In genomic region chr15:96031085-96031780, GRCm38 (mm10) we compare ENCODE assay signal across 18 mouse cellular contexts.
A peak's percentile ranks its signal among the peaks of the same experiment; 100 is the strongest.
DNase-seq lines count a peak whose midpoint lies in the region; ATAC-seq and TF ChIP-seq lines count a peak whose summit lies in the region.
"Had no signal": no experiment of that assay in that cellular context is flagged by ENCODE, and none has a peak within 500 bp of the region (broad histone marks: within the 10 kb centered on the region; RNA-seq: fewer than 3 reads in every experiment).

No protein-coding gene starts in this region.

- H3K9ac ChIP-seq in heart, embryonic 11.5 days (ENCODE audit: low read depth, low read length): no peak overlapping the region
- H3K9ac ChIP-seq: embryonic facial prominence, embryonic 15.5 days; hindbrain, embryonic 13.5 days; limb, embryonic 13.5 days had no signal

- no peak overlapping the region for H3K27ac ChIP-seq in heart, embryonic 11.5 days (ENCODE audit: low read depth, low read length)
- H3K27ac ChIP-seq: embryonic facial prominence, embryonic 15.5 days; hindbrain, embryonic 13.5 days; kidney, postnatal 0 days; limb, embryonic 13.5 days had no signal

- H3K9me3 ChIP-seq in heart, embryonic 11.5 days (replicated peaks; ENCODE audit: control insufficient read depth, low read length): no peaks in the 10 kb centered on the region
- H3K9me3 ChIP-seq: embryonic facial prominence, embryonic 15.5 days; hindbrain, embryonic 13.5 days; limb, embryonic 13.5 days had no signal

- no peaks in the 10 kb centered on the region for H3K4me1 ChIP-seq in heart, embryonic 11.5 days (ENCODE audit: control insufficient read depth, insufficient read depth, low read length)
- no peaks in the 10 kb centered on the region for H3K4me1 ChIP-seq in lung, adult 2 months (ENCODE audit: control insufficient read depth, insufficient read depth, low read length)
- H3K4me1 ChIP-seq: embryonic facial prominence, embryonic 15.5 days; hindbrain, embryonic 13.5 days had no signal

- no peaks in the 10 kb centered on the region for H3K36me3 ChIP-seq in heart, embryonic 11.5 days (ENCODE audit: control insufficient read depth, insufficient read depth, low read length)
- H3K36me3 ChIP-seq: embryonic facial prominence, embryonic 15.5 days; hindbrain, embryonic 13.5 days; limb, embryonic 13.5 days had no signal

- no peak overlapping the region for H3K4me2 ChIP-seq in heart, embryonic 11.5 days
- H3K4me2 ChIP-seq: embryonic facial prominence, embryonic 15.5 days; hindbrain, embryonic 13.5 days; limb, embryonic 13.5 days had no signal

- no peak overlapping the region for H3K4me3 ChIP-seq in heart, embryonic 11.5 days (ENCODE audit: low read depth, low read length)
- no peak overlapping the region for H3K4me3 ChIP-seq in lung, adult 2 months (replicated peaks; ENCODE audit: extremely low read depth, low read depth, low read length)
- H3K4me3 ChIP-seq: embryonic facial prominence, embryonic 15.5 days; hindbrain, embryonic 13.5 days; limb, embryonic 13.5 days had no signal

- TF ChIP-seq CTCF in lung, adult 2 months (IDR thresholded peaks at IDR 0.05; ENCODE audit: insufficient read depth, low read length): no peak

- TF ChIP-seq POLR2A in lung, adult 2 months (IDR thresholded peaks at IDR 0.05; ENCODE audit: borderline replicate concordance, extremely low read depth, low read depth, low read length): no peak

- DNase-seq in heart, adult 8-10 months (ENCODE audit: low spot score): peak; percentile 19
- peak; percentile 18 for DNase-seq in lung, postnatal 36 days
- no peak for DNase-seq in lung, adult 2 months
- peak; percentile 16 to 20 for DNase-seq in gastrocnemius, postnatal 36 days
- no peak for DNase-seq in thymus, adult 18-20 months
- DNase-seq in kidney, postnatal 4 days: no peak
- DNase-seq: adrenal gland, postnatal 36 days; cerebellum, adult 11-12 months; cerebellum, postnatal 36 days; lung, postnatal 4 days; retina, postnatal 1 day; thymus, adult 2 months had no signal

- intact Hi-C loops in gastrocnemius, postnatal 36 days (cut with DNase I): no loop called here

- 73% methylated on average over 8 of the region's 8 CpGs for WGBS in heart, embryonic 11.5 days (ENCODE audit: insufficient replicate concordance)
- 74% methylated on average over 8 of the region's 8 CpGs for WGBS in lung, adult 2 months

- no peak for ATAC-seq in heart, embryonic 11.5 days (replicated peaks; ENCODE audit: insufficient number of reproducible peaks, low FRiP score, low TSS enrichment)
- ATAC-seq: forebrain, embryonic 16.5 days had no signal

- no peaks in the 10 kb centered on the region for H3K27me3 ChIP-seq in heart, embryonic 11.5 days (ENCODE audit: control insufficient read depth, insufficient read depth, low read length)
- H3K27me3 ChIP-seq: embryonic facial prominence, embryonic 15.5 days; hindbrain, embryonic 13.5 days; limb, embryonic 13.5 days had no signal

Comparison
In these comparisons a context has a peak if more than half of its experiments do, and no peak if none do; other contexts are left out.
1. DNase-seq: peak in heart, adult 8-10 months (single experiment), lung, postnatal 36 days (single experiment) and gastrocnemius, postnatal 36 days (2 of 2); none in lung, adult 2 months (single experiment), thymus, adult 18-20 months (0 of 2) and kidney, postnatal 4 days (0 of 2).